Mouse (Mus musculus): ENCODE measurements at regions not wholly inside any gene's neighbourhood (a gene's known extent, or its start where the extent isn't known, plus 50 kb on each side); places are given as distances from the start of the nearest gene placed in this dataset.

DNA sequence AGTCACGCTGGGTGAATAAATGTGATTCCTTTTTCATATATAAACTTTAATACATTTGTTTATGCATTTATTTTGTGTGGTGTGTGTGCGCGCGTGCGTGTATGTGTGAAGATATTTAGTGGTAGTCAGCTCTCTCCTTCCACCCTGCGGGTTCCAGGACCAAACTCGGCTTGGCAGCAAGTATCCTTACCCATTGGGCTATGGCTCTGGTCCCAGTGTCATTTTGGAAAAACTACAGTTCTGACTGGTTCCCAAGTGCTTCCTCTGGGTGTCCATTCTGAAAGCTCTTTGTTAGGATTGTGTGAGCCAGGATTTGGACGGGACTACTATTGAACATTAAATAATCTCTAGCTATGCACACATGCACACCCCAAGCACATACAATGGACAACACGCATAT is 76.3 kb upstream of the Hk2 start:
- no peak for TF ChIP-seq GATA1 (IDR thresholded peaks at IDR 0.05; ENCODE audit: borderline replicate concordance, low read length)
- no peak for TF ChIP-seq FLI1 (IDR thresholded peaks at IDR 0.05; ENCODE audit: low read length)
